Mouse (Mus musculus): Measurements from ENCODE around the gene Gm20498.

GRCm38 (mm10) chr12:81408966-81409365, 123.7 kb downstream of the Gm20498 start:
- TF ChIP-seq CTCF (conservative IDR thresholded peaks at IDR 0.05; ENCODE audit: insufficient read depth, insufficient read length, low read depth, low read length) (no peak), POLR2A (IDR thresholded peaks at IDR 0.05; ENCODE audit: low read depth, low read length) (no peak)

All from kidney, adult 2 months (tissue).